Mouse (Mus musculus) left cerebral cortex, postnatal 36 days (tissue): ENCODE results near the gene Slc3a2. TPM values are rescaled to one million over a fixed set of nuclear protein-coding genes. Genes with fewer than 3 reads are reported as not detected.

ENCODE experiments used
- DNase-seq, 2 experiments: peaks; one replicate each; pipeline ENCODE4 v3.0.0; 2021 to 2022; ENCODE audit warnings: low spot score in 2 of 2, mixed read lengths in 1 of 2
- intact Hi-C: fragments of 180-260 bp; cut with DNase I; formaldehyde crosslinking; loops from one replicate; pipeline ENCODE4 v1.15.1; 2025
- total RNA-seq, 2 experiments: library from RNA; stranded (reverse); gene quantifications; 2 replicates each; pipeline ENCODE4 v1.2.3; 2021

Gene Slc3a2
- total RNA-seq, 2 experiments from 2014 or later, result 151 to 173 TPM

GRCm38 (mm10) chr19:8712870-8713305, 10.3 kb downstream of the Slc3a2 start:
- peak in 1 of 2 experiments; percentile 53 for DNase-seq
- intact Hi-C loops, result loop anchor here (5.0 kb wide), 1 partner anchor 51 kb away; the partner anchor contains the start of gene Chrm1

DNA sequence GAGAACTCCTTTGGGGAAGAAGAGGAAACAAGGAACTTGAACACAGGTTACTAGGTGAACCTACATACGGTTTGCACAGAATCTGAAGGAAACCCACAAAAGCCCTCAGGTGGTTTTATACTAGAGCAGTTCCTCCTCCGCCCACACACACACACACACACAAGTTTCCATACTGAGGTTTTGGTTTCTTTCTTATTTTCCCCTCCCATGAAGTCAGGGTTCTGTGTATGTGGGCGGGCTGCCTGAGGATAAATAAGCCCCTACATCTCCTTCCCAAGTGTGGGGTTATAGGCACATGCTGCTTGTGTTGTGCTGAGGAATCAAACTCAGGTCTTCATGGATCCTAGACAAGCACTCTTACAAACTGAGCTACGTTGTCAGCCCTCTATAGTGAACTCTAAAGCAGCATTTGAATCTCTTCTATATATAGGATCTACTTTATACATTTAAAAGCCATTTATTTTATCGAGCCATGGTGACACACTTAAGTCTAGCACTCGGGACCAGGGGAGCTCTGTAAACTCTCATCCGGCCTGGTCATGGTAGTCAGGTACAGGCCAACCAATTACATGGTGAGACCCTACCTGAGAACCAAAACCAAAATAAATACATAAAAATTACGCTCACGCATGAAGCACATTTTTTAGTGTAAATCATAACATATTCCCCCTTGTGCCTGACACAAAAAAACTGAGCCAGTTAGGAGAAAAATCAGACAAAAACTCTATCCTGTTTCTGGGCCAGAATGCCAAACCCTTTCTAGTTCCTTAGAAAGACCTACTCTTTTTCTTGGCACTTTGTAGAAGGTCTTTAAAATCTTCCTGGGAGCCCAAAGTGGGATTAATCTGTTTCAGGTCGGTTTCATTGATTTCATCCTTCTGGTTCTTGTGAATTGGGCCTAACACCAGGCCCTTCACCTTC, 11.0 kb downstream of the Slc3a2 start:
- no peak for DNase-seq
- intact Hi-C loops, result loop anchor here (5.0 kb wide), 1 partner anchor 50 kb away; the partner anchor contains the start of gene Chrm1

DNA sequence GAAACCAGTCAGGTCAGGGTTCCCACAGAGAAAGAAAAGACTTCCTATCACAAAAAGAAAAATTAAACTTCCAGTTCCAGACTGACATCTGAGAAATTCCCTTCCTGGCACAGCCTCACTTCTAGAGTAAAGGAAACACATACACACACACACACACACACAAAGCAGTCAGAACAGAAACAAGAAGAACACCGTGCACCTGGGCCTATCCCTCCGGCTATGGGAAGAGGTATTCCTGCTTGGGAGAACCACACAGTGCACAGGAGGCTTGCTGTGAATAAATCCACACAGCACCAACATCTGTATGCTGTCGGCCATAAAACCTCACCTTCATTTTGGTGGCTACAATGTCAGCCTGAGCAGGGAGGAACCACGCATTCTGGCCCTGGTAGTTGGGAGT, 11.7 kb downstream of the Slc3a2 start:
- no peak for DNase-seq
- intact Hi-C loops, result loop anchor here (5.0 kb wide), 1 partner anchor 49 kb away; the partner anchor contains the start of gene Chrm1

DNA sequence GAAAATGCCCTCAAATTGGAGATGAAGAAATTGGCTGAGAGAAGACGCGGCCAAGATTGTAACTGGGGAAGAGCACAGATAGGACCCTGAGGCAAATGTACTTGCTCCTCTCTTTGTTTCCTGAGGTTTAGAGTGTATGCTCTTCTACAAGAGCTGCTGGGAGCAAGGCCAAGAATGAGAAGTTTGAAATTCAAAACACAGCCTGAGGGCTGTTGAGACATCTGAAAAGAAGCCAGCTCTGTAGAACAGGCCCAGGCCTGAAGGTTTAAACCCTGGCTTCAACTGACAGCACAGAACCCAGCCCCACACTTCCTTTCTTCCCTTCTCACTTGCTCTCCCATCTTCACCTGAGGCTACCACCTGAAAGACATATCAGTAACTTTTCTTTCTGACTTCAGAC, 13.1 kb downstream of the Slc3a2 start:
- DNase-seq, result no peak
- intact Hi-C loops, result loop anchor here (5.0 kb wide), 1 partner anchor 48 kb away; the partner anchor contains the start of gene Chrm1

DNA sequence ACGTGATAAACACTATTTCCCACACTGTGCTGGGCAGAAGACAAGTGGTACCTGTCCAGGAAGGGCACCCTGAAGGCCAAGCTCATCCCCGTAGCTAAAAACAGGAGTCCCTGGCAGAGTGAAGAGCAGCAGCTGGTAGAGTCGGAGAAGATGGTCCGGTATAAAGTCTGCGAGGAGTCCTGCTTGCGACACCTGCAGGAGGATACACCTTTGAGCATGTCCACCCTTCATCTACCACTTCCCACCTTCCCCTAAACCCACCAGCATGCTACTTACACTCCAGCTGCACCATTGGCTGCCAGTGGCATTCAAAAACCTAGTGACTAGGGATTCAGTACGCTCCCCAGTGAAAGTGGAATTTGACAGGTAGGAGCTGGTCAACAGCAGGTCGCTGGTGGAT, 14.2 kb downstream of the Slc3a2 start:
- intact Hi-C loops, result no loop called here
- DNase-seq, result no peak

- intact Hi-C loops, result no loop called here
- DNase-seq, result no peak
Measured at GRCm38 (mm10) chr19:8706930-8707329, 16.2 kb downstream of the Slc3a2 start.

DNA sequence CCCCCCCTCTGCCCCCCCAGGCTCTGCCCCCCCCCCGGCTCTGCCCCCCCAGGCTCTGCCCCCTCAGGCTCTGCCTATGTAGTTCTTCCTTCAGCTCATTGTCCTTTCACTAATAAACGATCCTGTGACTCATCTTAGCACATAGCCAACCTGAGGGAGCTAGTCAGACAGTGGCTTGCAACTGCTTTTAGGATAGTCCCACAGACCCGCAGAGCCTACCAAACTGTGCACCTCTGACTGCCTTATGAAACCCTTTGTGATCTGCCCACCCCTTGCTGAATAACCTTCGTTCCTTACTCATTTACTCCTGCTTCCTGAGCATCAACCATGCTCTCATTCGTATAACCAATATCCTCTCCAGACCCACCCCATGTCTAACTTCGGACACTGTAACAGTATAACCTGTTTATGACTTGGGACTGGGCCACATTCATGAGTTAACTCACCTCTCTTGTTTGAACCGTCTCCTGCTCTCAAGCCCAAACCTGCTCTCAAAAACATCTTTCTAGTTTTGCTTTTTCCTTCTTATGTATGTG, 17.0 kb downstream of the Slc3a2 start:
- DNase-seq, result no peak
- intact Hi-C loops, result no loop called here

DNA sequence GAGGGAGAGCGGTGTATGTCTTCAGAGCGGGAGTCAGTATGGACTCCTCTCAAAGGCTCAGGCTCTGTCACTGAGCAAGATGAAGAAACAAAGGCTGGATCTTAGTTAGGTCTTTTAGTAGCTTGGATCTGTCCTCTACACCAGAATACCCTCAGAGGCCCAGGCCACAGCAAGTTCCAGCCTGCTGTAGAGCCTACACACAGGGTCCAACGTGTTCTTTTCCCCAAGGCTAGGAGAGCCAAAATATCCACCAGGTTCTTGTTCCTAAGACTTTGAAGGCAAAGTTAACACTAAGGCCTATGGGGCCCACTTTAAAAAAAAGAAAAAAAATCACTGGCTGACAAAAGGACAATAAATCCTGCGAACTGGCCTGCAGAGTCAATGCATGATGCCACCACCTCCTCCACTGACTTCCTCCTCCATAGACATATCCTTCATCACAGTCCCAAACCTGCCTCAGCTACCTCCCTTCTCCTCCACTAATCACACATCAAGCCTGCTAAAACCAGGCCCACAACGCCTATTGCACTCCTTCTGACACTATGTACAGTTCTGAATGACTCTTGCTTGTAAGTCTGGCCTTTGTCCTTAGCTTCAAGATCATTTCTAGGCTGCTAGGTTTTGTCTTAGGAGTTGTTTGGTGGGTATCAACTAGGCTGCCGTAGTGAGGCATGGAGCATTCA, 18.0 kb downstream of the Slc3a2 start:
- no peak for DNase-seq
- intact Hi-C loops, result no loop called here

DNA sequence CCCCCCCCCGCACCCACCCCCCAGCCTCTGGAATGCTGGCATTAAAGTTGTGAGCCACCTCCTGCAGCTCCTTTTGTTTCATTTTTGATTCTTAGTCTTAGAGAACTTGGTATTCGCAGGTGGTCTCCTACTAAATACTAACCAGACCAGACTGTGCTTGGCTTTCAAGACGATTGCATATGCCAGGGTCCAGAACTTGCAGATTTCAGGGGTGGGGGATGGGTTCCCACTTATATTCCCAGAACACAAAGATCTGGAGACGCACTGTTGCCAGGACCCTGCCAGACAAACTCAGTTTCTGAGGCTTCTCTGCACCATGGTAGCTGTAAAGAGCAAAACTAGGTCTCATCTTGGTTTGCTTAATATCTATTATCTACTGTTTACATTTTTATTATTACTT, 19.6 kb downstream of the Slc3a2 start:
- no peak for DNase-seq
- intact Hi-C loops, result no loop called here

DNA sequence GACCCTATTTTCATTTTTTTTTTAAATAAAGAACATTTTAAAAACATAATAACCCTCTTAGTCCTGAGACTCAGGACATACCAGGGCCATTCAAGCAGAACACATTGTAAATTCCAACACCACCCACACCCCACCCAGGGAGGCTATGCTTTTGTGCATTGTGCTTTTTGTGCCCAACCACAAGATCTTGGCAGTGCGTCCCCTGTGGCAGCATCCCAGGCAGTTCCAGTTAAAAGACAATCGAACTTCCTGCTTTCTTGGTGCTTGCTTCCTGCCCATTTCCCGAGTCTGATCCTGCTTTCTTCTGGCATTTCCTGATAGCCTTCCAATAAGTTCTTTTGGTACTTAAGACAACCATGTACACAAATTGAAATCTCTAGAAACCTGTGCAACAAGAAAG, 20.7 kb downstream of the Slc3a2 start:
- intact Hi-C loops, result no loop called here
- DNase-seq, result no peak

- intact Hi-C loops, result no loop called here
- no peak for DNase-seq
Measured at GRCm38 (mm10) chr19:8699652-8700051, 23.5 kb downstream of the Slc3a2 start.

- no peak for DNase-seq
- intact Hi-C loops, result no loop called here
Measured at GRCm38 (mm10) chr19:8695330-8695729, 27.8 kb downstream of the Slc3a2 start.

GRCm38 (mm10) chr19:8692740-8693139, 30.4 kb downstream of the Slc3a2 start:
- intact Hi-C loops, result no loop called here
- no peak for DNase-seq

GRCm38 (mm10) chr19:8691871-8692539, 31.2 kb downstream of the Slc3a2 start:
- intact Hi-C loops, result no loop called here
- no peak for DNase-seq

- intact Hi-C loops, result loop anchor here (1.0 to 2.0 kb wide), 2 partner anchors 105 to 115 kb away; no protein-coding TSS in a partner anchor
- no peak for DNase-seq
Measured at GRCm38 (mm10) chr19:8683627-8684026, 39.5 kb downstream of the Slc3a2 start.

DNA sequence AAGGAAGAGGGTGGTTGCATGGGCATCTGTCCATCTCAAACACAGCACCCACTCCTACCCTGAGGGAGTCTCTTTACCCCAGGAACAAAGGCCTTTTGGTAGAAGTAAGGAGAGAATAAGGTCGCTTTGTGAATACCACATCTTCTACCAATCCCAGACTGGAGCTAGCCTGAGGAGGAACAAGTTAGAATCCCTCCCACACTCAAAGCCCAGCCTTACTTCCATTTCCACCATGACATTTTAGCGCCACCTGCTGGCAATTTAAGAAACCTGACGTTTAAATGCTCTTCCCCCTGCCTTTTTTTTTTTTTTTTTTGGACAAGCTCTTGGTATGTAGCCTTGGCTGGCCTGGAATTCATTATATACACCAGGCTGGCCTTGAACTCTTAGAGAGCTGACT, 40.2 kb downstream of the Slc3a2 start:
- intact Hi-C loops, result loop anchor here (1.0 to 2.0 kb wide), 2 partner anchors 105 to 114 kb away; no protein-coding TSS in a partner anchor
- DNase-seq, result peak; percentile 67 to 75

DNA sequence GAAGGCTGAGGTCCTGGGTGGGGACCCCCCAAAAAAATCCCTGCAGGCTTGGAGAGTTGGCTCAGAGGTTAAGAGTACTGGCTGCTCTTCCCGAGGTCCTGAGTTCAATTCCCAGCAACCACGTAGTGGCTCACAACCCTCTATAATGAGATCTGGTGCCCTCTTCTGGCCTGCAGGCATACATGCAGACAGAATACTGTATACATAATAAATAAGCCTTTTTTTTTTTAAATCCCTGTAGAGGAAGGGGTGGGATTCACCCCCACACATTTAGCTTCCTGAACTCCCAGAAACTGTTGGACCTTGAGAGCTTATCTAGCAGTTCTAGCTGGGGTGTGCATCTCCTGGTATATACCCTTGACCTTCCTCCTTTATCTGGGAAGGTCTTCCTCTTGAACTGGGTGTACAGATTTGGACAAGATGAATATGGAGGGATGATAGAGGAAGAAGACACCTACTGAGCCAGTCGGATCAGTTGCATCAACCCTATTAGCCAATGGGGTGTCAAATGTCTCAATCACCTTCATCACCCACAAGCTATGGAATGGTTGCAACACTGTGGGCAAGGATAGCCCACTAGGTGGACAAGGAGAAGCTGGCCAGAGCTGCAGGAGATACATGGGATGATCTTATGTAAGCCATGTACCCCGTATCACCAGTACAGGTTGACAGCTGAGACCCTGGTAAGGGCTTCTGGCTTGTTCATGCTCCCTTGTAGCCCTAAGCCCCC, 41.4 kb downstream of the Slc3a2 start:
- DNase-seq, result no peak
- intact Hi-C loops, result loop anchor here (2.0 kb wide), 1 partner anchor 113 kb away; no protein-coding TSS in a partner anchor

- DNase-seq, result no peak
Measured at GRCm38 (mm10) chr19:8679031-8679779, 44.0 kb downstream of the Slc3a2 start.

More at GRCm38 (mm10) chr19:8679031-8679779, 44.0 kb downstream of the Slc3a2 start:
- intact Hi-C loops, result no loop called here
